Mouse (Mus musculus): ENCODE measurements around the gene Olfr556. TPM values are rescaled to one million over a fixed set of nuclear protein-coding genes. Genes with fewer than 3 reads are reported as not detected.

Olfr556 gene
- polyA plus RNA-seq, 1 experiment: not detected

DNA sequence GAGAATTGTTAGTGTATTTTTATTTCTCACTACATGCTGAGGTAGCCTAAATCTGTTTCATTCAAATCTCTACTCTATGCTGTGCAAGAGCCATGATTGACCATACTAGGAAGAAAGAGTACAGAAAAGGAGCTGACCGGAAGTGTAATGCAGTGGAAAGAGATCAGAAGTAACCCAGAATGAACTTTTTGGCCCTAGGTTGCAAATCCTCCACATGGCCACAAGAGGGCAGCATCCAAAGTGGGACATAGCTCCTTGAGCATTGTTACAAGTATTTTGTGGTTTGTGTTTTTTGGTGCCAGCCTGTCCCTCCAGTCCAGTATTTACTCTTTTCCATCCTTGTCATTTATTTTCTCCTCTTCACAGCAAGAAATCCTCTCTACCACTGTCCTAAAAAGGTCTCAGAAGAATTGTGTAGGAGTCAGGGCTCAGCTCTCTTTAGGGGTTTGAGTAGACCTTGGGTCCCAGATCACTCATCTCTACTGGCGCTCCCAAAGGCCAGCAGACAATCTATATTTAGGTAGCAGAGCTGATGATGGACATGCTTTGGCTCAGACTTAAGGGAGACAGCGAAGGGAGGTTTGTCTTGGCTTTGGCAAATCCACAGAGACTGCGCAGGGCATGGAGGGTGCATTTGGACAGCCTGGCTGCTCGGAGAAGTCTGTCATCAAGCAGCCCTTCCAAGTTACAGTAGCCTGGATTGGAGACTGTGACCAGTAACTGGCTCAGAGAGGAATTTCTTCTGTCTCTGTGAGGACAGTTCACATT lies 30.8 kb downstream of the Olfr556 start, which contains the start of gene Olfr557:
TSS of gene Olfr557 (plus strand) at position 553 of the 768 bp plus-strand sequence.
- DNase-seq (ENCODE audit: low read depth): peak; percentile 48
- TF ChIP-seq CTCF (IDR thresholded peaks at IDR 0.05; ENCODE audit: borderline replicate concordance, extremely low read depth, insufficient read depth, insufficient read length): peak; percentile 82; the same call in 1 of the 2 replicates
- no peak for TF ChIP-seq POLR2A (IDR thresholded peaks at IDR 0.05; ENCODE audit: borderline replicate concordance, extremely low read depth, insufficient read depth, insufficient read length, poor library complexity, severe bottlenecking)

DNA sequence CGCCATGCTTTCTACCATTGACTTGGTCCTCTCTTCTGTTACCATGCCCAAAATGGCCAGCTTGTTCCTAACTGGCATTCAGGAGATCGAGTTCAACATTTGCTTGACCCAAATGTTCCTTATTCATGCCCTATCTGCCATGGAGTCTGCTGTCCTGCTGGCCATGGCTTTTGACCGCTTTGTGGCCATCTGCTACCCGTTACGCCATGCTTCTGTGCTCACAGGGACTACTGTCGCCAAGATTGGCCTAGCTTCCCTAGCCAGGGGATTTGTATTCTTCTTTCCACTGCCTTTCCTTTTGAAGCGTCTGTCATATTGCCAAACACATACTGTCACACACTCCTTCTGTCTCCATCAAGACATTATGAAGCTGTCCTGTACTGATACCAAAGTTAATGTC lies 33.8 kb downstream of the Olfr556 start:
- TF ChIP-seq CTCF (IDR thresholded peaks at IDR 0.05; ENCODE audit: borderline replicate concordance, extremely low read depth, insufficient read depth, insufficient read length) (no peak), POLR2A (IDR thresholded peaks at IDR 0.05; ENCODE audit: borderline replicate concordance, extremely low read depth, insufficient read depth, insufficient read length, poor library complexity, severe bottlenecking) (no peak)
- DNase-seq (ENCODE audit: low read depth): no peak

DNA sequence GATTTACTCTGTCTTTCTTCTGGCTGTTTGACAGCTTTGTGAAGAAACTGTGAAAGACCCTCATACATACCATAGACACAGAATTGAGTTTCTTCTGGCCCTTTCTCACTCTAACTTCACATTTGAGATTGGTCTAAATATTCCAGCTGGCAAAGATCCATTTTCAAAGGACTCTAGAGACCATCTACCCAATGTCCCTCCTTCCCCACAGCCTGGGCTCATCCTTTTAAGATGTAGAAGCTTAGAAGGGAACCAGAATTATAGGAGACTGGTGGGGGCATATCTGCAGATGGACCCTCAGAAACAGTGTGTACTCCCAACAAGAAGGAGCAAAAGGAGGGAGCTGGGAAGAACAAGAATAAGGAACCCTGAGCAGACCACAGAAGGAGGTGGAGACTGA lies 37.2 kb downstream of the Olfr556 start, which contains the start of gene Olfr558:
TSS of gene Olfr558 (plus strand) at position 301 of the 400 bp plus-strand sequence.
- TF ChIP-seq POLR2A (IDR thresholded peaks at IDR 0.05; ENCODE audit: borderline replicate concordance, extremely low read depth, insufficient read depth, insufficient read length, poor library complexity, severe bottlenecking) (no peak), CTCF (IDR thresholded peaks at IDR 0.05; ENCODE audit: borderline replicate concordance, extremely low read depth, insufficient read depth, insufficient read length) (no peak)
- no peak for DNase-seq (ENCODE audit: low read depth)

DNA sequence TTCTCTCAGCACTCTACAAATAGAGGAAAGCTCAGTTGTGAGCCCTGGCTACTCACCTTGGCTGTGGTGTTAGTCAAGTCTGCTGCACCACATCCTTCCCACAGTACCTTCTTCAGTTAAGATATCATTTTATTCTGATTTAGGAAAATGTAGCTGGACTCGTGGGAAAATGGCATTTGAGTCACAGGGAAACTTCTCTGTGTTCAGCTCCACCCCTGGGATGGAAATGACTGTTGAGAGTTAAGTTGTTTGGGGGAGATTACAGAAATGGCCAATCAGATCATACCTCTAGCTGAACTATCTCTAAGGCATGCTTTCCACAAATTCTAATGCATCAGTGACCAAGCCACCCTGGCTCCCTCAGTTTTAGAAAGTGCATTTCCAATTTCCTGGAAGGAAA lies 54.3 kb downstream of the Olfr556 start, which contains the start of gene Olfr33:
TSS of gene Olfr33 (minus strand) at position 101 of the 400 bp plus-strand sequence.
- DNase-seq (ENCODE audit: low read depth): no peak
- TF ChIP-seq POLR2A (IDR thresholded peaks at IDR 0.05; ENCODE audit: borderline replicate concordance, extremely low read depth, insufficient read depth, insufficient read length, poor library complexity, severe bottlenecking) (no peak), CTCF (IDR thresholded peaks at IDR 0.05; ENCODE audit: borderline replicate concordance, extremely low read depth, insufficient read depth, insufficient read length) (no peak)

Other genes with a start within 250 kb of the Olfr556 start
- gene Rrm1, start 223.2 kb upstream of the Olfr556 start, polyA plus RNA-seq (2012; rRNA removed): 46.1 and 54.4 TPM in 2 replicates
- gene Olfr543, start 183.2 kb upstream of the Olfr556 start, polyA plus RNA-seq (2012; rRNA removed): not detected in 2 replicates
- gene Olfr544, start 176.6 kb upstream of the Olfr556 start, polyA plus RNA-seq (2012; rRNA removed): not detected in 2 replicates
- not detected in 2 replicates for gene Olfr545, start 165.3 kb upstream of the Olfr556 start, polyA plus RNA-seq (2012; rRNA removed)
- not detected in 2 replicates for gene Olfr547, start 130.2 kb upstream of the Olfr556 start, polyA plus RNA-seq (2012; rRNA removed)
- gene Olfr548-ps1, start 124.0 kb upstream of the Olfr556 start, polyA plus RNA-seq (2012; rRNA removed): not detected in 2 replicates
- not detected in 2 replicates for gene Olfr549, start 115.0 kb upstream of the Olfr556 start, polyA plus RNA-seq (2012; rRNA removed)
- gene Trim21, start 99.4 kb upstream of the Olfr556 start, polyA plus RNA-seq (2012; rRNA removed): 1.3 and 1.5 TPM in 2 replicates
- gene Olfr550, start 93.5 kb upstream of the Olfr556 start, polyA plus RNA-seq (2012; rRNA removed): not detected in 2 replicates
- not detected in 2 replicates for gene Olfr551, start 73.0 kb upstream of the Olfr556 start, polyA plus RNA-seq (2012; rRNA removed)
- gene Olfr552, start 67.1 kb upstream of the Olfr556 start, polyA plus RNA-seq (2012; rRNA removed): not detected in 2 replicates
- gene Olfr553, start 46.7 kb upstream of the Olfr556 start, polyA plus RNA-seq (2012; rRNA removed): not detected in 2 replicates
- gene Olfr554, start 26.5 kb upstream of the Olfr556 start, polyA plus RNA-seq (2012; rRNA removed): not detected in 2 replicates
- not detected in 2 replicates for gene Olfr555, start 6.1 kb upstream of the Olfr556 start, polyA plus RNA-seq (2012; rRNA removed)
- 11.1 and 14.2 TPM in 2 replicates for gene Trim68, start 22.4 kb downstream of the Olfr556 start, polyA plus RNA-seq (2012; rRNA removed)
- gene Olfr557, start 31.0 kb downstream of the Olfr556 start, polyA plus RNA-seq (2012; rRNA removed): not detected in 2 replicates
- 0.08 and 0.19 TPM in 2 replicates for gene Olfr558, start 37.3 kb downstream of the Olfr556 start, polyA plus RNA-seq (2012; rRNA removed)
- gene Olfr33, start 54.2 kb downstream of the Olfr556 start, polyA plus RNA-seq (2012; rRNA removed): not detected in 2 replicates
- not detected in 2 replicates for gene Olfr559, start 62.6 kb downstream of the Olfr556 start, polyA plus RNA-seq (2012; rRNA removed)
- not detected in 2 replicates for gene Olfr560, start 94.5 kb downstream of the Olfr556 start, polyA plus RNA-seq (2012; rRNA removed)
- gene Olfr78, start 94.6 kb downstream of the Olfr556 start, polyA plus RNA-seq (2012; rRNA removed): 0.15 and 0.18 TPM in 2 replicates
- not detected in 2 replicates for gene Olfr561, start 106.3 kb downstream of the Olfr556 start, polyA plus RNA-seq (2012; rRNA removed)
- gene Olfr564, start 138.6 kb downstream of the Olfr556 start, polyA plus RNA-seq (2012; rRNA removed): not detected in 2 replicates
- gene Olfr566, start 193.9 kb downstream of the Olfr556 start, polyA plus RNA-seq (2012; rRNA removed): not detected in 2 replicates
- not detected in 2 replicates for gene Olfr568, start 212.2 kb downstream of the Olfr556 start, polyA plus RNA-seq (2012; rRNA removed)
- gene Olfr569, start 226.0 kb downstream of the Olfr556 start, polyA plus RNA-seq (2012; rRNA removed): not detected in 2 replicates
- not detected in 2 replicates for gene Olfr570, start 229.7 kb downstream of the Olfr556 start, polyA plus RNA-seq (2012; rRNA removed)

All from brain, embryonic 14.5 days (tissue).